Mouse (Mus musculus) myocyte (in vitro differentiated cells): ENCODE results near the gene Fam166b. TPM values are rescaled to one million over a fixed set of nuclear protein-coding genes. Genes with fewer than 3 reads are reported as not detected.

Experiments used
- H3K27me3 ChIP-seq: one replicate; pipeline ENCODE4 v1.6.1; 2011; ENCODE audit not compliant: control insufficient read depth, insufficient read depth, insufficient read length
- H3K36me3 ChIP-seq: one replicate; pipeline ENCODE4 v1.6.1; 2011; ENCODE audit not compliant: control insufficient read depth, insufficient read depth
- H3K4me2 ChIP-seq: one replicate; pipeline ENCODE4 v1.6.1; 2011; ENCODE audit warnings: low read depth, control low read depth
- H3K4me3 ChIP-seq: one replicate; pipeline ENCODE4 v1.5.1; 2011; ENCODE audit warnings: mild to moderate bottlenecking, control low read depth, moderate library complexity
- H3K79me2 ChIP-seq: one replicate; pipeline ENCODE4 v1.6.1; 2011; ENCODE audit not compliant: control insufficient read depth, insufficient read depth
- H3ac ChIP-seq: one replicate; pipeline ENCODE4 v1.6.1; 2011; ENCODE audit not compliant: control insufficient read depth, insufficient read length
- CEBPB ChIP-seq: IDR thresholded peaks from 2 replicates; pipeline ENCODE4 v1.6.1; 2011; ENCODE audit warnings: mild to moderate bottlenecking, moderate library complexity; ENCODE audit not compliant: poor library complexity, insufficient read depth, severe bottlenecking
- E2F4 ChIP-seq: IDR thresholded peaks from one replicate; pipeline ENCODE4 v1.6.1; 2011; ENCODE audit warnings: mild to moderate bottlenecking, control low read depth, moderate library complexity; ENCODE audit not compliant: insufficient read depth
- MAX ChIP-seq: IDR thresholded peaks from one replicate; pipeline ENCODE4 v1.6.1; 2011; ENCODE audit warnings: low read depth, mild to moderate bottlenecking, control low read depth
- MYOD1 ChIP-seq, 3 experiments: IDR thresholded peaks; one replicate each; pipeline ENCODE4 v1.6.1; 2011; ENCODE audit warnings: control low read depth in 2 of 3, low read depth in 2 of 3, mild to moderate bottlenecking in 2 of 3, moderate library complexity in 1 of 3; ENCODE audit not compliant: insufficient read length in 2 of 3, control insufficient read depth in 1 of 3
- MYOG ChIP-seq, 3 experiments: IDR thresholded peaks; one replicate each; pipeline ENCODE4 v1.6.1; 2011; ENCODE audit warnings: control low read depth in 2 of 3, low read depth in 2 of 3, mild to moderate bottlenecking in 2 of 3; ENCODE audit not compliant: insufficient read length in 2 of 3, control insufficient read depth in 1 of 3, insufficient read depth in 1 of 3
- POLR2A ChIP-seq: IDR thresholded peaks from one replicate; pipeline ENCODE4 v1.6.1; 2011; ENCODE audit warnings: low read depth, mild to moderate bottlenecking, control low read depth, moderate library complexity; ENCODE audit not compliant: insufficient read length
- POLR2AphosphoS2 ChIP-seq: IDR thresholded peaks from one replicate; pipeline ENCODE4 v1.6.1; 2011; ENCODE audit warnings: low read depth, control low read depth; ENCODE audit not compliant: insufficient read length
- REST ChIP-seq: IDR thresholded peaks from one replicate; pipeline ENCODE4 v1.6.1; 2011; ENCODE audit warnings: mild to moderate bottlenecking, control low read depth, moderate library complexity; ENCODE audit not compliant: insufficient read depth, insufficient read length
- SRF ChIP-seq: IDR thresholded peaks from one replicate; pipeline ENCODE4 v1.6.1; 2011; ENCODE audit warnings: low read depth; ENCODE audit not compliant: control insufficient read depth, insufficient read length
- TCF12 ChIP-seq: IDR thresholded peaks from one replicate; pipeline ENCODE4 v1.6.1; 2011; ENCODE audit warnings: mild to moderate bottlenecking, control low read depth; ENCODE audit not compliant: poor library complexity, insufficient read depth, severe bottlenecking
- TCF3 ChIP-seq: IDR thresholded peaks from one replicate; pipeline ENCODE4 v1.6.1; 2011; ENCODE audit warnings: low read depth, control low read depth; ENCODE audit not compliant: insufficient read length
- USF1 ChIP-seq: IDR thresholded peaks from one replicate; pipeline ENCODE4 v1.6.1; 2011; ENCODE audit warnings: low read depth, mild to moderate bottlenecking, control low read depth, moderate library complexity
- polyA plus RNA-seq: library from polyadenylated mRNA; unstranded; fragments of >200 nt; fragmentation: generic; extraction: Trizol; gene quantifications from one replicate; pipeline ENCODE4 v1.2.1, GENCODE M21; 2012; ENCODE audit warnings: missing spikeins

Fam166b gene
- polyA plus RNA-seq, 1 experiment, result 0.04 TPM

- H3ac ChIP-seq, result no peak overlapping the region
- TF ChIP-seq E2F4 (no peak), POLR2AphosphoS2 (no peak), SRF (no peak), TCF12 (no peak), TCF3 (no peak), REST (no peak), MAX (no peak), MYOG (IDR thresholded peaks at IDR 0.05; ENCODE audit: control insufficient read depth in 1 of 3, insufficient read depth in 1 of 3, insufficient read length in 2 of 3, low read depth in 2 of 3) (no peak), CEBPB (no peak), MYOD1 (IDR thresholded peaks at IDR 0.05; ENCODE audit: control insufficient read depth in 1 of 3, insufficient read length in 2 of 3, low read depth in 2 of 3) (no peak), POLR2A (no peak), USF1 (no peak)
- no peak overlapping the region for H3K4me2 ChIP-seq
- H3K36me3 ChIP-seq, result no peaks in the 10 kb centered on the region
- no peak overlapping the region for H3K4me3 ChIP-seq
- no peaks in the 10 kb centered on the region for H3K79me2 ChIP-seq
- no peaks in the 10 kb centered on the region for H3K27me3 ChIP-seq
These were observed 2.4 kb downstream of the Fam166b start for GRCm38 (mm10) chr4:43426487-43426886.

GRCm38 (mm10) chr4:43425648-43426380, 3.1 kb downstream of the Fam166b start:
- no peak for TF ChIP-seq MYOG (IDR thresholded peaks at IDR 0.05; ENCODE audit: control insufficient read depth in 1 of 3, insufficient read depth in 1 of 3, insufficient read length in 2 of 3, low read depth in 2 of 3)
- Histone ChIP-seq H3K36me3 (no peaks in the 10 kb centered on the region), H3ac (no peak overlapping the region), H3K4me2 (no peak overlapping the region), H3K27me3 (no peaks in the 10 kb centered on the region), H3K79me2 (no peaks in the 10 kb centered on the region), H3K4me3 (no peak overlapping the region)

- TF ChIP-seq MYOD1 (IDR thresholded peaks at IDR 0.05; ENCODE audit: control insufficient read depth in 1 of 3, insufficient read length in 2 of 3, low read depth in 2 of 3) (no peak), MAX (no peak), REST (no peak), POLR2AphosphoS2 (no peak), POLR2A (no peak), TCF12 (no peak), CEBPB (no peak), TCF3 (no peak), MYOG (IDR thresholded peaks at IDR 0.05; ENCODE audit: control insufficient read depth in 1 of 3, insufficient read depth in 1 of 3, insufficient read length in 2 of 3, low read depth in 2 of 3) (no peak), USF1 (no peak), SRF (no peak), E2F4 (no peak)
- H3K27me3 ChIP-seq, result no peaks in the 10 kb centered on the region
These were observed 3.7 kb downstream of the Fam166b start for GRCm38 (mm10) chr4:43425197-43425596.

GRCm38 (mm10) chr4:43424072-43424471, 4.9 kb downstream of the Fam166b start:
- TF ChIP-seq MYOD1 (IDR thresholded peaks at IDR 0.05; ENCODE audit: control insufficient read depth in 1 of 3, insufficient read length in 2 of 3, low read depth in 2 of 3) (no peak), CEBPB (no peak), REST (no peak), E2F4 (no peak), TCF3 (no peak), TCF12 (no peak)
- H3K27me3 ChIP-seq, result no peaks in the 10 kb centered on the region
- H3K36me3 ChIP-seq, result no peaks in the 10 kb centered on the region
- no peak overlapping the region for H3ac ChIP-seq
- H3K4me2 ChIP-seq, result no peak overlapping the region
- H3K4me3 ChIP-seq, result no peak overlapping the region
- H3K79me2 ChIP-seq, result no peaks in the 10 kb centered on the region

More at GRCm38 (mm10) chr4:43425197-43425596, 3.7 kb downstream of the Fam166b start:
- H3K4me2 ChIP-seq, result no peak overlapping the region
- H3K4me3 ChIP-seq, result no peak overlapping the region
- no peak overlapping the region for H3ac ChIP-seq
- H3K79me2 ChIP-seq, result no peaks in the 10 kb centered on the region
- H3K36me3 ChIP-seq, result no peaks in the 10 kb centered on the region

- no peaks in the 10 kb centered on the region for H3K36me3 ChIP-seq
- TF ChIP-seq POLR2AphosphoS2, result no peak
- TF ChIP-seq MAX, result no peak
- no peak for TF ChIP-seq MYOD1 (IDR thresholded peaks at IDR 0.05; ENCODE audit: control insufficient read depth in 1 of 3, insufficient read length in 2 of 3, low read depth in 2 of 3)
- no peak for TF ChIP-seq E2F4
- TF ChIP-seq USF1, result no peak
- TF ChIP-seq REST, result no peak
- TF ChIP-seq TCF12, result no peak
- TF ChIP-seq TCF3, result no peak
- no peak for TF ChIP-seq POLR2A
- TF ChIP-seq CEBPB, result no peak
- TF ChIP-seq SRF, result no peak
- TF ChIP-seq MYOG (IDR thresholded peaks at IDR 0.05; ENCODE audit: control insufficient read depth in 1 of 3, insufficient read depth in 1 of 3, insufficient read length in 2 of 3, low read depth in 2 of 3), result no peak
- H3K4me3 ChIP-seq, result no peak overlapping the region
- no peak overlapping the region for H3ac ChIP-seq
- no peak overlapping the region for H3K4me2 ChIP-seq
- no peaks in the 10 kb centered on the region for H3K27me3 ChIP-seq
- H3K79me2 ChIP-seq, result no peaks in the 10 kb centered on the region
These were observed 5.5 kb downstream of the Fam166b start for GRCm38 (mm10) chr4:43423267-43423934.
